ENCODE assay signal across 10 mouse cellular contexts in genomic region chr6:124702102-124702783, GRCm38 (mm10). TPM values are rescaled to one million over a fixed set of nuclear protein-coding genes. Genes with fewer than 3 reads are reported as not detected.
DNase-seq lines count a peak whose midpoint lies in the region; ATAC-seq and TF ChIP-seq lines count a peak whose summit lies in the region.
"Had no signal": no experiment of that assay in that cellular context is flagged by ENCODE, and none has a peak within 500 bp of the region (broad histone marks: within the 10 kb centered on the region; RNA-seq: fewer than 3 reads in every experiment).

No protein-coding gene starts in this region.

- no peaks in the 10 kb centered on the region for H3K27me3 ChIP-seq in lung, embryonic 15.5 days
- H3K27me3 ChIP-seq in hindbrain, embryonic 16.5 days (replicated peaks; ENCODE audit: control insufficient read depth, insufficient read depth, low read length) = no peaks in the 10 kb centered on the region
- no peaks in the 10 kb centered on the region for H3K27me3 ChIP-seq in midbrain, embryonic 16.5 days (ENCODE audit: control insufficient read depth, insufficient read depth, low read depth, low read length)
- H3K27me3 ChIP-seq: stomach, embryonic 15.5 days had no signal

- no peak for TF ChIP-seq CTCF in lung, adult 2 months (IDR thresholded peaks at IDR 0.05; ENCODE audit: insufficient read depth, low read length)

- H3K4me1 ChIP-seq in lung, embryonic 15.5 days = peaks cover 7% of the 10 kb centered on the region; the same call in 1 of the 2 replicates
- no peaks in the 10 kb centered on the region for H3K4me1 ChIP-seq in lung, adult 2 months (ENCODE audit: control insufficient read depth, insufficient read depth, low read length)
- H3K4me1 ChIP-seq in hindbrain, embryonic 16.5 days (ENCODE audit: control insufficient read depth, insufficient read depth, low read depth, low read length) = no peaks in the 10 kb centered on the region
- no peaks in the 10 kb centered on the region for H3K4me1 ChIP-seq in midbrain, embryonic 16.5 days (ENCODE audit: control insufficient read depth, insufficient read depth, low read length)
- H3K4me1 ChIP-seq: stomach, embryonic 15.5 days had no signal

- peak; percentile 32; the same call in 1 of the 2 replicates for ATAC-seq in frontal cortex, adult (ENCODE audit: low TSS enrichment)
- peak; percentile 2; the same call in 1 of the 2 replicates for ATAC-seq in lung, embryonic 15.5 days (ENCODE audit: borderline replicate concordance, extremely low read depth, low FRiP score, low TSS enrichment)
- ATAC-seq in hindbrain, embryonic 16.5 days = peak; percentile 13; the same call in 1 of the 2 replicates
- peak; percentile 38; the same call in 1 of the 2 replicates for ATAC-seq in midbrain, embryonic 16.5 days

- H3K9me3 ChIP-seq in lung, embryonic 15.5 days = no peaks in the 10 kb centered on the region
- no peaks in the 10 kb centered on the region for H3K9me3 ChIP-seq in hindbrain, embryonic 16.5 days (ENCODE audit: control insufficient read depth, low read length)
- H3K9me3 ChIP-seq in midbrain, embryonic 16.5 days (replicated peaks; ENCODE audit: control insufficient read depth, low read length, poor library complexity, severe bottlenecking) = no peaks in the 10 kb centered on the region
- H3K9me3 ChIP-seq: heart, embryonic 10.5 days; stomach, embryonic 15.5 days had no signal

- no peak overlapping the region for H3K27ac ChIP-seq in lung, embryonic 15.5 days
- H3K27ac ChIP-seq in hindbrain, embryonic 16.5 days (ENCODE audit: low read depth, low read length) = no peak overlapping the region
- no peak overlapping the region for H3K27ac ChIP-seq in midbrain, embryonic 16.5 days (ENCODE audit: low read length)
- H3K27ac ChIP-seq: heart, embryonic 10.5 days; stomach, embryonic 15.5 days had no signal

- 89% methylated on average over 17 of the region's 17 CpGs for WGBS in lung, embryonic 15.5 days
- 88% methylated on average over 17 of the region's 17 CpGs for WGBS in lung, adult 2 months
- 91% methylated on average over 17 of the region's 17 CpGs for WGBS in hindbrain, embryonic 16.5 days
- WGBS in midbrain, embryonic 16.5 days = 94% methylated on average over 17 of the region's 17 CpGs

- DNase-seq in frontal cortex, adult 2 months (ENCODE audit: extremely low spot score in 1 of 2, low spot score in 1 of 2) = no peak
- DNase-seq in lung, adult 2 months = no peak
- no peak for DNase-seq in cerebellum, postnatal 25 days
- DNase-seq in frontal cortex, postnatal 36 days (ENCODE audit: low spot score in 2 of 2) = no peak

- TF ChIP-seq POLR2A in lung, adult 2 months (IDR thresholded peaks at IDR 0.05; ENCODE audit: borderline replicate concordance, extremely low read depth, low read depth, low read length) = no peak

- no peak overlapping the region for H3K4me3 ChIP-seq in lung, embryonic 15.5 days
- no peak overlapping the region for H3K4me3 ChIP-seq in lung, adult 2 months (replicated peaks; ENCODE audit: extremely low read depth, low read depth, low read length)
- H3K4me3 ChIP-seq in hindbrain, embryonic 16.5 days (ENCODE audit: low read length) = no peak overlapping the region
- no peak overlapping the region for H3K4me3 ChIP-seq in midbrain, embryonic 16.5 days (ENCODE audit: low read depth, low read length)
- H3K4me3 ChIP-seq: heart, embryonic 10.5 days; stomach, embryonic 15.5 days had no signal

- H3K9ac ChIP-seq in lung, embryonic 15.5 days = no peak overlapping the region
- no peak overlapping the region for H3K9ac ChIP-seq in hindbrain, embryonic 16.5 days (ENCODE audit: low read depth, low read length)
- H3K9ac ChIP-seq in midbrain, embryonic 16.5 days (ENCODE audit: low read depth, low read length) = no peak overlapping the region
- H3K9ac ChIP-seq: stomach, embryonic 15.5 days had no signal

- no peak overlapping the region for H3K4me2 ChIP-seq in lung, embryonic 15.5 days
- no peak overlapping the region for H3K4me2 ChIP-seq in hindbrain, embryonic 16.5 days (ENCODE audit: low read length)
- no peak overlapping the region for H3K4me2 ChIP-seq in midbrain, embryonic 16.5 days (ENCODE audit: low read length)
- H3K4me2 ChIP-seq: stomach, embryonic 15.5 days had no signal

- H3K36me3 ChIP-seq in lung, embryonic 15.5 days = peaks cover 68% of the 10 kb centered on the region
- peaks cover 25% of the 10 kb centered on the region for H3K36me3 ChIP-seq in hindbrain, embryonic 16.5 days (ENCODE audit: control insufficient read depth, insufficient read depth, low read length)
- H3K36me3 ChIP-seq in midbrain, embryonic 16.5 days (ENCODE audit: control insufficient read depth, insufficient read depth, low read length) = peaks cover 14% of the 10 kb centered on the region

RNA-seq across cellular contexts. Expression of gene Emg1, which starts 9.7 kb away (rescaled TPM):
- 62.4 and 68.0 TPM in 2 replicates for polyA plus RNA-seq in frontal cortex, adult 2 months (2012; rRNA removed)
- polyA plus RNA-seq in lung, embryonic 15.5 days (2015; fragmentation: Nextera tagmentation; extraction: Ambion mirVana) = 199 and 200 TPM in 2 replicates
- 29.6 and 42.9 TPM in 2 replicates for polyA plus RNA-seq in lung, adult 2 months (2012; rRNA removed)
- polyA plus RNA-seq in hindbrain, embryonic 16.5 days (2015; fragmentation: Nextera tagmentation; extraction: Ambion mirVana) = 104 and 108 TPM in 2 replicates
- 95.3 and 101 TPM in 2 replicates for polyA plus RNA-seq in midbrain, embryonic 16.5 days (2015; fragmentation: Nextera tagmentation; extraction: Ambion mirVana)

RNA-seq across cellular contexts. Expression of gene Phb2, which starts 9.9 kb away (rescaled TPM):
- 107 and 108 TPM in 2 replicates for polyA plus RNA-seq in frontal cortex, adult 2 months (2012; rRNA removed)
- 327 and 340 TPM in 2 replicates for polyA plus RNA-seq in lung, embryonic 15.5 days (2015; fragmentation: Nextera tagmentation; extraction: Ambion mirVana)
- polyA plus RNA-seq in lung, adult 2 months (2012; rRNA removed) = 64.7 and 74.4 TPM in 2 replicates
- polyA plus RNA-seq in hindbrain, embryonic 16.5 days (2015; fragmentation: Nextera tagmentation; extraction: Ambion mirVana) = 249 and 250 TPM in 2 replicates
- polyA plus RNA-seq in midbrain, embryonic 16.5 days (2015; fragmentation: Nextera tagmentation; extraction: Ambion mirVana) = 240 and 245 TPM in 2 replicates

RNA-seq across cellular contexts. Expression of gene Ptpn6, which starts 36.3 kb away (rescaled TPM):
- 5.1 and 7.1 TPM in 2 replicates for polyA plus RNA-seq in frontal cortex, adult 2 months (2012; rRNA removed)
- 17.3 and 24.3 TPM in 2 replicates for polyA plus RNA-seq in lung, embryonic 15.5 days (2015; fragmentation: Nextera tagmentation; extraction: Ambion mirVana)
- polyA plus RNA-seq in lung, adult 2 months (2012; rRNA removed) = 38.9 and 48.7 TPM in 2 replicates
- 4.8 and 4.9 TPM in 2 replicates for polyA plus RNA-seq in hindbrain, embryonic 16.5 days (2015; fragmentation: Nextera tagmentation; extraction: Ambion mirVana)
- polyA plus RNA-seq in midbrain, embryonic 16.5 days (2015; fragmentation: Nextera tagmentation; extraction: Ambion mirVana) = 2.4 and 4.0 TPM in 2 replicates

RNA-seq across cellular contexts. Expression of gene Grcc10, which starts 38.9 kb away (rescaled TPM):
- 383 and 401 TPM in 2 replicates for polyA plus RNA-seq in frontal cortex, adult 2 months (2012; rRNA removed)
- 406 and 416 TPM in 2 replicates for polyA plus RNA-seq in lung, embryonic 15.5 days (2015; fragmentation: Nextera tagmentation; extraction: Ambion mirVana)
- 222 and 226 TPM in 2 replicates for polyA plus RNA-seq in lung, adult 2 months (2012; rRNA removed)
- 587 and 645 TPM in 2 replicates for polyA plus RNA-seq in hindbrain, embryonic 16.5 days (2015; fragmentation: Nextera tagmentation; extraction: Ambion mirVana)
- 665 and 679 TPM in 2 replicates for polyA plus RNA-seq in midbrain, embryonic 16.5 days (2015; fragmentation: Nextera tagmentation; extraction: Ambion mirVana)

RNA-seq across cellular contexts. Expression of gene Lpcat3, which starts 39.4 kb away (rescaled TPM):
- 43.0 and 45.9 TPM in 2 replicates for polyA plus RNA-seq in frontal cortex, adult 2 months (2012; rRNA removed)
- 56.8 and 61.9 TPM in 2 replicates for polyA plus RNA-seq in lung, embryonic 15.5 days (2015; fragmentation: Nextera tagmentation; extraction: Ambion mirVana)
- polyA plus RNA-seq in lung, adult 2 months (2012; rRNA removed) = 83.3 and 112 TPM in 2 replicates
- polyA plus RNA-seq in hindbrain, embryonic 16.5 days (2015; fragmentation: Nextera tagmentation; extraction: Ambion mirVana) = 51.1 and 53.7 TPM in 2 replicates
- polyA plus RNA-seq in midbrain, embryonic 16.5 days (2015; fragmentation: Nextera tagmentation; extraction: Ambion mirVana) = 40.5 and 43.8 TPM in 2 replicates
